Mouse (Mus musculus) stomach, postnatal 0 days (tissue): ENCODE data around the gene Ap3s2.

Experiments
- CTCF ChIP-seq: IDR thresholded peaks from 2 replicates; pipeline ENCODE4 v1.5.1; 2016; ENCODE audit warnings: antibody characterized with exemption, low read depth, mild to moderate bottlenecking, moderate library complexity
- EP300 ChIP-seq: optimal IDR thresholded peaks from 2 replicates; pipeline ENCODE3; 2016; ENCODE audit warnings: antibody characterized with exemption

GRCm38 (mm10) chr7:79920344-79920983 lies at the start of gene Ap3s2:
- TF ChIP-seq EP300 (no peak), CTCF (no peak)
